Mouse (Mus musculus) embryonic facial prominence, embryonic 15.5 days (tissue): ENCODE data around the gene Ogfod1. TPM values are rescaled to one million over a fixed set of nuclear protein-coding genes. Genes with fewer than 3 reads are reported as not detected.

Experiments
- ATAC-seq: fragments of 200-750 bp; cut with Nextera tagmentation; 2 replicates; pipeline ENCODE4 v1.8.0; 2017; ENCODE audit warnings: low read depth, moderate TSS enrichment; ENCODE audit not compliant: insufficient number of reproducible peaks, low FRiP score, low TSS enrichment
- H3K27ac ChIP-seq: fragments of 300-500 bp; sonication (generic); replicated peaks from 2 replicates; pipeline ENCODE4 v1.5.1; 2015; ENCODE audit warnings: mild to moderate bottlenecking, inconsistent platforms
- H3K27me3 ChIP-seq: fragments of 300-500 bp; sonication (generic); 2 replicates; pipeline ENCODE4 v1.6.1; 2015; ENCODE audit warnings: inconsistent platforms
- H3K36me3 ChIP-seq: fragments of 300-500 bp; sonication (generic); 2 replicates; pipeline ENCODE4 v1.6.1; 2015; ENCODE audit warnings: mild to moderate bottlenecking, inconsistent platforms
- H3K4me1 ChIP-seq: fragments of 300-500 bp; sonication (generic); 2 replicates; pipeline ENCODE4 v1.6.1; 2015; ENCODE audit warnings: inconsistent platforms
- H3K4me2 ChIP-seq: fragments of 300-500 bp; sonication (generic); replicated peaks from 2 replicates; pipeline ENCODE4 v1.6.1; 2015; ENCODE audit warnings: mild to moderate bottlenecking, inconsistent platforms
- H3K4me3 ChIP-seq: fragments of 300-500 bp; sonication (generic); replicated peaks from 2 replicates; pipeline ENCODE4 v1.5.1; 2015; ENCODE audit warnings: mild to moderate bottlenecking, inconsistent platforms
- H3K9ac ChIP-seq: fragments of 300-500 bp; sonication (generic); 2 replicates; pipeline ENCODE4 v1.6.1; 2015; ENCODE audit warnings: inconsistent platforms
- H3K9me3 ChIP-seq: fragments of 300-500 bp; sonication (generic); replicated peaks from 2 replicates; pipeline ENCODE4 v1.6.1; 2016; ENCODE audit warnings: inconsistent platforms
- WGBS: fragments of 180-500 bp; shearing (Covaris S2); methylation state at CpG from one replicate; pipeline ENCODE4 v1.1.7; 2015; 5-methylcytosine and 5-hydroxymethylcytosine counted together
- polyA plus RNA-seq: library from polyadenylated mRNA; unstranded; fragments of >200 nt; fragmentation: Nextera tagmentation; extraction: Ambion mirVana; gene quantifications from 2 replicates; pipeline ENCODE4 v1.2.1, GENCODE M21; 2015

The Ogfod1 gene
- 12.4 and 16.1 TPM in 2 replicates for polyA plus RNA-seq

GRCm38 (mm10) chr8:94036944-94037524 lies at the start of gene Ogfod1, which contains the start of gene Nudt21:
TSS of gene Ogfod1 (plus strand) at chr8:94037198.
TSS of gene Nudt21 (minus strand) at chr8:94037031.
- Histone ChIP-seq H3K9me3 (no peaks in the 10 kb centered on the region), H3K4me2 (peak within 1 kb of the TSS; percentile 66), H3K9ac (peak within 1 kb of the TSS; percentile 39), H3K4me3 (peak within 1 kb of the TSS; percentile 64), H3K4me1 (peaks cover 20% of the 10 kb centered on the region), H3K27me3 (no peaks in the 10 kb centered on the region), H3K36me3 (no peaks in the 10 kb centered on the region), H3K27ac (peak within 1 kb of the TSS; percentile 90)
- WGBS = under 1% methylated on average over 41 of the region's 41 CpGs
- peak; percentile 99 for ATAC-seq

- H3K27me3 ChIP-seq = no peaks in the 10 kb centered on the region
- no peaks in the 10 kb centered on the region for H3K9me3 ChIP-seq
- 93% methylated on average over 4 of the region's 4 CpGs for WGBS
- no peak overlapping the region for H3K4me3 ChIP-seq
- no peak for ATAC-seq
- no peak overlapping the region for H3K27ac ChIP-seq
- H3K4me2 ChIP-seq = no peak overlapping the region
- no peaks in the 10 kb centered on the region for H3K4me1 ChIP-seq
- H3K36me3 ChIP-seq = peaks cover 53% of the 10 kb centered on the region
- H3K9ac ChIP-seq = no peak overlapping the region
Observed at GRCm38 (mm10) chr8:93989739-93990138, 47.3 kb upstream of the Ogfod1 start.

GRCm38 (mm10) chr8:93998961-93999360 lies 38.0 kb upstream of the Ogfod1 start:
- no peak overlapping the region for H3K9ac ChIP-seq
- no peaks in the 10 kb centered on the region for H3K4me1 ChIP-seq
- H3K36me3 ChIP-seq = peaks cover 59% of the 10 kb centered on the region
- no peak for ATAC-seq
- no peaks in the 10 kb centered on the region for H3K27me3 ChIP-seq
- H3K27ac ChIP-seq = no peak overlapping the region
- H3K4me2 ChIP-seq = no peak overlapping the region
- H3K9me3 ChIP-seq = no peaks in the 10 kb centered on the region
- 86% methylated on average over 2 of the region's 2 CpGs for WGBS
- H3K4me3 ChIP-seq = no peak overlapping the region

GRCm38 (mm10) chr8:94004139-94004538 lies 32.9 kb upstream of the Ogfod1 start:
- Histone ChIP-seq H3K36me3 (peaks cover 41% of the 10 kb centered on the region), H3K27ac (no peak overlapping the region)
- ATAC-seq = no peak

GRCm38 (mm10) chr8:94009243-94009845 lies 27.7 kb upstream of the Ogfod1 start:
- Histone ChIP-seq H3K27me3 (no peaks in the 10 kb centered on the region), H3K4me1 (peaks cover 20% of the 10 kb centered on the region), H3K9ac (no peak overlapping the region), H3K9me3 (no peaks in the 10 kb centered on the region), H3K4me2 (no peak overlapping the region), H3K4me3 (no peak overlapping the region), H3K27ac (no peak overlapping the region), H3K36me3 (peaks cover 5% of the 10 kb centered on the region)
- WGBS = 61% methylated on average over 15 of the region's 15 CpGs
- no peak for ATAC-seq

More at GRCm38 (mm10) chr8:94004139-94004538, 32.9 kb upstream of the Ogfod1 start:
- Histone ChIP-seq H3K4me3 (no peak overlapping the region), H3K27me3 (no peaks in the 10 kb centered on the region), H3K9me3 (no peaks in the 10 kb centered on the region), H3K4me1 (peaks cover 5% of the 10 kb centered on the region; the same call in 1 of the 2 replicates), H3K4me2 (no peak overlapping the region), H3K9ac (no peak overlapping the region)
- WGBS = 87% methylated on average over 9 of the region's 9 CpGs

- no peak for ATAC-seq
- Histone ChIP-seq H3K4me2 (0 out of 2 replicates have a peak overlapping the region, but pooled peaks have one; percentile 15), H3K36me3 (0 out of 2 replicates have a peak, but pooled peaks cover 3% of the 10 kb centered on the region), H3K27ac (no peak overlapping the region), H3K9me3 (no peaks in the 10 kb centered on the region), H3K27me3 (no peaks in the 10 kb centered on the region), H3K4me3 (no peak overlapping the region), H3K9ac (no peak overlapping the region), H3K4me1 (peaks cover 20% of the 10 kb centered on the region)
- WGBS = 61% methylated on average over 2 of the region's 2 CpGs
Observed at GRCm38 (mm10) chr8:94010101-94010705, 26.8 kb upstream of the Ogfod1 start.

GRCm38 (mm10) chr8:94011076-94012012 lies 25.7 kb upstream of the Ogfod1 start:
- Histone ChIP-seq H3K9ac (peak overlapping the region; percentile 94), H3K27me3 (no peaks in the 10 kb centered on the region), H3K27ac (peak overlapping the region; percentile 92), H3K36me3 (0 out of 2 replicates have a peak, but pooled peaks cover 3% of the 10 kb centered on the region), H3K4me1 (peaks cover 20% of the 10 kb centered on the region), H3K9me3 (no peaks in the 10 kb centered on the region), H3K4me3 (peak overlapping the region; percentile 95), H3K4me2 (peak overlapping the region; percentile 82)
- ATAC-seq = no peak
- WGBS = 3% methylated on average over 48 of the region's 48 CpGs

GRCm38 (mm10) chr8:94012013-94012951 lies 24.7 kb upstream of the Ogfod1 start, which contains the start of gene Amfr:
TSS of gene Amfr (minus strand) at chr8:94012842.
- Histone ChIP-seq H3K9ac (peak within 1 kb of the TSS; percentile 94), H3K27me3 (no peaks in the 10 kb centered on the region), H3K9me3 (no peaks in the 10 kb centered on the region), H3K4me1 (peaks cover 20% of the 10 kb centered on the region), H3K4me3 (peak within 1 kb of the TSS; percentile 95), H3K27ac (peak within 1 kb of the TSS; percentile 92), H3K36me3 (0 out of 2 replicates have a peak, but pooled peaks cover 3% of the 10 kb centered on the region), H3K4me2 (peak within 1 kb of the TSS; percentile 82)
- ATAC-seq = peak; percentile 94
- WGBS = under 1% methylated on average over 104 of the region's 130 CpGs

GRCm38 (mm10) chr8:94013026-94013612 lies 23.9 kb upstream of the Ogfod1 start:
- H3K9me3 ChIP-seq = no peaks in the 10 kb centered on the region
- H3K9ac ChIP-seq = peak overlapping the region; percentile 94
- peak overlapping the region; percentile 92 for H3K27ac ChIP-seq
- 30% methylated on average over 7 of the region's 7 CpGs for WGBS
- H3K4me1 ChIP-seq = peaks cover 20% of the 10 kb centered on the region
- H3K36me3 ChIP-seq = 0 out of 2 replicates have a peak, but pooled peaks cover 3% of the 10 kb centered on the region
- peak overlapping the region; percentile 82 for H3K4me2 ChIP-seq
- H3K27me3 ChIP-seq = no peaks in the 10 kb centered on the region
- H3K4me3 ChIP-seq = peak overlapping the region; percentile 95
- ATAC-seq = no peak
